Mouse (Mus musculus) embryonic facial prominence, embryonic 14.5 days (tissue): ENCODE results near the gene Gucd1. TPM values are rescaled to one million over a fixed set of nuclear protein-coding genes. Genes with fewer than 3 reads are reported as not detected.

Experiments
- ATAC-seq: fragments of 200-750 bp; cut with Nextera tagmentation; 2 replicates; pipeline ENCODE4 v1.8.0; 2017; ENCODE audit warnings: low read depth, moderate number of reproducible peaks, moderate TSS enrichment
- DNase-seq: peaks from one replicate; pipeline ENCODE4 v3.0.0-alpha.2; 2015; ENCODE audit warnings: low spot score
- H3K27ac ChIP-seq: fragments of 300-500 bp; sonication (generic); replicated peaks from 2 replicates; pipeline ENCODE4 v1.5.1; 2014; ENCODE audit warnings: low read depth, mild to moderate bottlenecking, low read length, moderate library complexity
- H3K27me3 ChIP-seq: fragments of 300-500 bp; sonication (generic); replicated peaks from 2 replicates; pipeline ENCODE4 v1.6.1; 2014; ENCODE audit warnings: low read length; ENCODE audit not compliant: control insufficient read depth, insufficient read depth
- H3K36me3 ChIP-seq: fragments of 300-500 bp; sonication (generic); 2 replicates; pipeline ENCODE4 v1.6.1; 2014; ENCODE audit warnings: low read length, mixed read lengths; ENCODE audit not compliant: control insufficient read depth, insufficient read depth
- H3K4me1 ChIP-seq: fragments of 300-500 bp; sonication (generic); 2 replicates; pipeline ENCODE4 v1.6.1; 2014; ENCODE audit warnings: antibody characterized with exemption, low read length; ENCODE audit not compliant: control insufficient read depth, insufficient read depth
- H3K4me2 ChIP-seq: fragments of 300-500 bp; sonication (generic); 2 replicates; pipeline ENCODE4 v1.6.1; 2014; ENCODE audit warnings: low read depth, mild to moderate bottlenecking, low read length, moderate library complexity, mixed read lengths
- H3K4me3 ChIP-seq: fragments of 300-500 bp; sonication (generic); 2 replicates; pipeline ENCODE4 v1.5.1; 2014; ENCODE audit warnings: low read depth, mild to moderate bottlenecking, low read length
- H3K9ac ChIP-seq: fragments of 300-500 bp; sonication (generic); 2 replicates; pipeline ENCODE4 v1.6.1; 2014; ENCODE audit warnings: low read depth, mild to moderate bottlenecking, low read length, moderate library complexity, mixed read lengths
- H3K9me3 ChIP-seq: fragments of 300-500 bp; sonication (generic); 2 replicates; pipeline ENCODE4 v1.6.1; 2016; ENCODE audit warnings: low read length; ENCODE audit not compliant: control insufficient read depth
- WGBS: fragments of 180-500 bp; shearing (Covaris S2); extraction: QIAGEN DNeasy Blood & Tissue Kit; methylation state at CpG from one replicate; pipeline ENCODE4 v1.1.7; 2014; 5-methylcytosine and 5-hydroxymethylcytosine counted together
- polyA plus RNA-seq: library from polyadenylated mRNA; unstranded; fragments of >200 nt; fragmentation: Nextera tagmentation; extraction: Ambion mirVana; gene quantifications from 2 replicates; pipeline ENCODE4 v1.2.1, GENCODE M21; 2014

Gene Gucd1
- polyA plus RNA-seq, 1 experiment from 2014 or later, result 32.9 TPM

DNA sequence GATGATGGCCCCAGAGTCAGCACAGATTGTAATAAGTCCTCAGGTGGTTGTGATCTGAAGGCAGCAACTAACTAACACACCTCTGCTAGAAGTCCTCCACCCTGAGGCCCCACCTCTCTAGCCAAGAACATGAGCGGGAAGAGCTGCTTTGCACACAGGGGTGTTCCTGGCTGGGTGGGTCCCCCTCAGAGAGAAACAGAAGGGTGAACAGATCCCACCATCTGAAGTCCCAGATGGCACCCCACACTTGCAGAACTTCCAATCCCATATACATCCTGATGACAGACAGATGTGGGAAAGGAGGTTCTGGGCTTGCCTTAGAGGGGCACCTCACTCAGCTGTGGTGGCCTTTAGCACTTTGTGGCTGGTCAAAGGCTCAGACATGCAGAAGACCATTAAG is 80.5 kb downstream of the Gucd1 start:
- H3K4me2 ChIP-seq, result no peak overlapping the region
- no peaks in the 10 kb centered on the region for H3K9me3 ChIP-seq
- ATAC-seq (no peak), DNase-seq (no peak)
- H3K4me1 ChIP-seq, result no peaks in the 10 kb centered on the region
- no peaks in the 10 kb centered on the region for H3K27me3 ChIP-seq
- no peak overlapping the region for H3K4me3 ChIP-seq
- no peak overlapping the region for H3K27ac ChIP-seq
- WGBS, result 93% methylated on average over 1 of the region's 1 CpGs
- no peaks in the 10 kb centered on the region for H3K36me3 ChIP-seq
- no peak overlapping the region for H3K9ac ChIP-seq

DNA sequence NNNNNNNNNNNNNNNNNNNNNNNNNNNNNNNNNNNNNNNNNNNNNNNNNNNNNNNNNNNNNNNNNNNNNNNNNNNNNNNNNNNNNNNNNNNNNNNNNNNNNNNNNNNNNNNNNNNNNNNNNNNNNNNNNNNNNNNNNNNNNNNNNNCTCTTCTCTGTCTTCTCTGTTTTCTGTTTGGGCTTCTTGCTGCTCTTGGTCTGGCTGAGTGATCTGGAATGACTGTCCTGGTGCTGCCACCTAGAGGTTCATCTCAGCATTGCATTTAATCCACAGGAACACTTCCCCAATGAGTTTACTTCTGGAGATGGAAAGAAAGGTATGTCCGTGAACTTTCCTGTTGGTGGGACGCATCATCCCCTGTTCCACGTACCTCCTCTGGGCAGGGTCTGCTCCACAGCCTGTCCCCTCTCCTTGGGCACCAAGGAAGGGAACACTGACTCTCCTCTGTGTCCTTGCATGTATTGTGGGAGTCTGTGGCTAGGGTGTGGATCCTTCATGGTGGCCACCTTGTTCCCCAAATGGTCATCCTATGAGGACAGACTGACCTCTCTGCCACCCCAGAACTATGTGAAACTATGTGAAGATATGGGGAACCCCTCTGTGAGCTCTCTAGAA is 81.1 kb downstream of the Gucd1 start:
- no peak overlapping the region for H3K4me2 ChIP-seq
- no peaks in the 10 kb centered on the region for H3K36me3 ChIP-seq
- ATAC-seq (peak; percentile 48; the same call in 1 of the 2 replicates), DNase-seq (peak; percentile 81)
- no peaks in the 10 kb centered on the region for H3K9me3 ChIP-seq
- WGBS, result 12% methylated on average over 3 of the region's 3 CpGs
- H3K27me3 ChIP-seq, result no peaks in the 10 kb centered on the region
- H3K4me3 ChIP-seq, result no peak overlapping the region
- H3K4me1 ChIP-seq, result no peaks in the 10 kb centered on the region
- no peak overlapping the region for H3K9ac ChIP-seq
- H3K27ac ChIP-seq, result no peak overlapping the region

DNA sequence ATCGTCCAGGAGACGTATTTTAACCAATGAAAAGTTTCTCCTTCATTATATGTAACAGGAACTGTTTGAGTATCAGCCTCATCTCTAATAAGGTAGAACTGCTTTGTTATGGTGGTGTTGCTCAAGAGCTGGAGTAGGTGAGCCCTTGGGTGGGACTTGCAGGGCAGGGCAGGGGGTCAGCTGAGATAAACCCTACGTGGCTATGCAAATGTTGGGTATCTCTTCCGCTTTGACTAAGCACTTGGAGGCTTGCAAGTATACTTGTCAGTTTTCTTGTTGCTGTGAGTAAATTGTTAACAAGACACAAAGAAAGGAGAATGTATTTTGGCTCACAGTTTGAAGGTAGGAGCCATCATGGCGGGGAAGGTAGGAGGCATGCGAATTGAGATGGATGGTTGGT is 87.1 kb downstream of the Gucd1 start:
- WGBS, result 91% methylated on average over 6 of the region's 6 CpGs
- no peak overlapping the region for H3K4me2 ChIP-seq
- no peak overlapping the region for H3K9ac ChIP-seq
- ATAC-seq (no peak), DNase-seq (no peak)
- H3K36me3 ChIP-seq, result no peaks in the 10 kb centered on the region
- no peak overlapping the region for H3K4me3 ChIP-seq
- no peaks in the 10 kb centered on the region for H3K9me3 ChIP-seq
- no peaks in the 10 kb centered on the region for H3K27me3 ChIP-seq
- H3K27ac ChIP-seq, result no peak overlapping the region
- no peaks in the 10 kb centered on the region for H3K4me1 ChIP-seq

DNA sequence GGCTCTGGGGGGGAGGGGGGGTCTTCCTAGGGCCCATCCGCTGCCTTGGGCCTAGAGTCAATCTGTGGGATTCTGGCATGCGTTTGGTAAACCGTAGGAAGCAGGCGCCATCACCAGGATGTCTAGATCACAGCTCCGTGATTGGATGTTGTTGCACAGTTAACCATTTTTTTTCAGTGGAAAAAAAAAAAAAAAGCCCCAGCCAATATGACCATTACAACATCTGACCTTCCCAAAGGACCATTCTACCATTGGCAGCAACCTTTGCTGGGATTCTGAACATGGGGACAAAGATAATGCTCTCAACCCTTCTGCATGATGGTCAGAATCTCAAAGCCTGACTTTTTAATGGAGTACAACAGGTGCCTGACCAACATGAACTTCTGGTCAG is 87.6 kb downstream of the Gucd1 start:
- WGBS, result 90% methylated on average over 5 of the region's 5 CpGs
- ATAC-seq (no peak), DNase-seq (no peak)
- Histone ChIP-seq H3K4me3 (no peak overlapping the region), H3K4me2 (no peak overlapping the region), H3K27ac (no peak overlapping the region), H3K9me3 (no peaks in the 10 kb centered on the region), H3K27me3 (no peaks in the 10 kb centered on the region), H3K9ac (no peak overlapping the region), H3K36me3 (no peaks in the 10 kb centered on the region), H3K4me1 (no peaks in the 10 kb centered on the region)

GRCm38 (mm10) chr10:75429522-75430146 is 88.1 kb downstream of the Gucd1 start:
- DNase-seq (no peak), ATAC-seq (no peak)
- H3K4me3 ChIP-seq, result no peak overlapping the region

GRCm38 (mm10) chr10:75429004-75429380 is 88.8 kb downstream of the Gucd1 start:
- Histone ChIP-seq H3K4me3 (no peak overlapping the region), H3K27ac (no peak overlapping the region), H3K4me2 (no peak overlapping the region), H3K9me3 (no peaks in the 10 kb centered on the region), H3K36me3 (no peaks in the 10 kb centered on the region), H3K4me1 (no peaks in the 10 kb centered on the region), H3K9ac (no peak overlapping the region), H3K27me3 (no peaks in the 10 kb centered on the region)
- DNase-seq (no peak), ATAC-seq (no peak)
- 74% methylated on average over 6 of the region's 6 CpGs for WGBS

More at GRCm38 (mm10) chr10:75429522-75430146, 88.1 kb downstream of the Gucd1 start:
- Histone ChIP-seq H3K9ac (no peak overlapping the region), H3K36me3 (no peaks in the 10 kb centered on the region), H3K4me1 (no peaks in the 10 kb centered on the region), H3K27ac (no peak overlapping the region), H3K4me2 (no peak overlapping the region), H3K27me3 (no peaks in the 10 kb centered on the region), H3K9me3 (no peaks in the 10 kb centered on the region)
- WGBS, result 85% methylated on average over 7 of the region's 7 CpGs

DNA sequence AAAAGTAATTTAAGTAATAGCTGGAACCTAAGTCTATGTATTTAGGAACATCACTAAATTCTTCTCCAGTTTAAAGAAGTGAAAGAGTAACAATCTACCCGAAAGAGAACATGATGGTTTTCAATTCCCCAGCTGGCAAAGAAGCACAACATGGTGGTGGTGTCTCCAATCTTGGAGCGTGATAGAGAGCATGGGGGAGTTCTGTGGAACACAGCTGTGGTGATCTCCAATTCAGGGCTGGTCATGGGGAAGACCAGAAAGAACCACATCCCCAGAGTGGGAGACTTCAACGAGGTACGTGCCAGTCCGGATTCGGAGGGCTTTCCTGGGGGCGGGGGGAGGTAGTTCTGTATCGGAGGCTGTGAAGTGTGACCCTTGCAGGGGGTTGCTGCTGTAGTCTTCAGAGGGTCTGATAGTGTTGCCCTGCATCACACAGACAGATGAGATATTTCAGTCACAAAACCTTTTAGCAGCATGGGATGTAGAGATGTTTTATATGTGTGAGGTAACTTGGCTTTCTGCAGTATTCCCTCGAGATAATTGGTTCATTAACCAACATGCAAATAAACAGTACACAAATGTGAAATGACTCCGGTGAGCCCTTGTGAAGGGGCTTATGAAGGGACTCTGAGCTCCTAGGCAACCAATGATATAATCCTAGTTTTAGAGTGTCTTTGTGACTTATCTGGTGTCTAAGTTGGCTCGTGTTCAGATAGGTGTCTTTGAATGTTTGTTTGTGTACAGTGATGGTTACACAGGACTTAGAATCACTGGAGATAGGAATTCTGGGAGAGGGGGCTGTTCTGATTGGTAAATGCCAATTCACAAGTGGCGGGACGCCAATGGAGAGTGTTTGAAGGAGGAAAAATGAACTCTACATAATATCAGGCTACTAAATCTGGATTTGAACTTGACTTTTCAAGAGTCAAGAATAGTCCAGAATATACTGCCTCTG is 89.4 kb downstream of the Gucd1 start:
- ATAC-seq (no peak), DNase-seq (no peak)
- Histone ChIP-seq H3K9ac (no peak overlapping the region), H3K9me3 (no peaks in the 10 kb centered on the region), H3K27me3 (no peaks in the 10 kb centered on the region), H3K4me1 (no peaks in the 10 kb centered on the region), H3K4me3 (no peak overlapping the region), H3K4me2 (no peak overlapping the region), H3K27ac (no peak overlapping the region), H3K36me3 (no peaks in the 10 kb centered on the region)
- WGBS, result 84% methylated on average over 13 of the region's 13 CpGs

GRCm38 (mm10) chr10:75424498-75424901 is 93.3 kb downstream of the Gucd1 start:
- ATAC-seq, result no peak
- WGBS, result 86% methylated on average over 10 of the region's 10 CpGs

More at GRCm38 (mm10) chr10:75424498-75424901, 93.3 kb downstream of the Gucd1 start:
- Histone ChIP-seq H3K27ac (no peak overlapping the region), H3K9ac (no peak overlapping the region), H3K4me2 (no peak overlapping the region), H3K27me3 (no peaks in the 10 kb centered on the region), H3K36me3 (no peaks in the 10 kb centered on the region), H3K4me1 (no peaks in the 10 kb centered on the region), H3K9me3 (no peaks in the 10 kb centered on the region), H3K4me3 (no peak overlapping the region)
- DNase-seq, result no peak
